Mouse (Mus musculus) liver, embryonic 12.5 days (tissue): ENCODE measurements around the gene Tspan9. TPM values are rescaled to one million over a fixed set of nuclear protein-coding genes. Genes with fewer than 3 reads are reported as not detected.

Experiments
- ATAC-seq: fragments of 200-750 bp; cut with Nextera tagmentation; 2 replicates; pipeline ENCODE4 v1.8.0; 2017; ENCODE audit warnings: moderate number of reproducible peaks, mild to moderate bottlenecking, moderate library complexity
- H3K27ac ChIP-seq: fragments of 300-500 bp; sonication (generic); 2 replicates; pipeline ENCODE4 v1.5.1; 2016; ENCODE audit warnings: mild to moderate bottlenecking
- H3K27me3 ChIP-seq: fragments of 300-500 bp; sonication (generic); replicated peaks from 2 replicates; pipeline ENCODE4 v1.6.1; 2016; ENCODE audit warnings: mild to moderate bottlenecking, moderate library complexity
- H3K36me3 ChIP-seq: fragments of 300-500 bp; sonication (generic); 2 replicates; pipeline ENCODE4 v1.6.1; 2016; ENCODE audit warnings: mild to moderate bottlenecking, moderate library complexity
- H3K4me1 ChIP-seq: fragments of 300-500 bp; sonication (generic); 2 replicates; pipeline ENCODE4 v1.6.1; 2016
- H3K4me2 ChIP-seq: fragments of 300-500 bp; sonication (generic); 2 replicates; pipeline ENCODE4 v1.6.1; 2016; ENCODE audit warnings: mild to moderate bottlenecking, moderate library complexity
- H3K4me3 ChIP-seq: fragments of 300-500 bp; sonication (generic); 2 replicates; pipeline ENCODE4 v1.5.1; 2016; ENCODE audit warnings: mild to moderate bottlenecking, moderate library complexity
- H3K9ac ChIP-seq: fragments of 300-500 bp; sonication (generic); 2 replicates; pipeline ENCODE4 v1.6.1; 2016; ENCODE audit warnings: mild to moderate bottlenecking, moderate library complexity
- H3K9me3 ChIP-seq: fragments of 300-500 bp; sonication (generic); replicated peaks from 2 replicates; pipeline ENCODE4 v1.6.1; 2016; ENCODE audit warnings: mild to moderate bottlenecking, moderate library complexity
- WGBS: fragments of 180-500 bp; shearing (Covaris S2); methylation state at CpG from one replicate; pipeline ENCODE4 v1.1.7; 2016; ENCODE audit not compliant: insufficient replicate concordance; 5-methylcytosine and 5-hydroxymethylcytosine counted together
- polyA plus RNA-seq: library from polyadenylated mRNA; unstranded; fragments of >200 nt; fragmentation: Nextera tagmentation; extraction: Ambion mirVana; gene quantifications from 2 replicates; pipeline ENCODE4 v1.2.1, GENCODE M21; 2016

Gene Tspan9
- polyA plus RNA-seq, 1 experiment from 2014 or later: 26.4 TPM

DNA sequence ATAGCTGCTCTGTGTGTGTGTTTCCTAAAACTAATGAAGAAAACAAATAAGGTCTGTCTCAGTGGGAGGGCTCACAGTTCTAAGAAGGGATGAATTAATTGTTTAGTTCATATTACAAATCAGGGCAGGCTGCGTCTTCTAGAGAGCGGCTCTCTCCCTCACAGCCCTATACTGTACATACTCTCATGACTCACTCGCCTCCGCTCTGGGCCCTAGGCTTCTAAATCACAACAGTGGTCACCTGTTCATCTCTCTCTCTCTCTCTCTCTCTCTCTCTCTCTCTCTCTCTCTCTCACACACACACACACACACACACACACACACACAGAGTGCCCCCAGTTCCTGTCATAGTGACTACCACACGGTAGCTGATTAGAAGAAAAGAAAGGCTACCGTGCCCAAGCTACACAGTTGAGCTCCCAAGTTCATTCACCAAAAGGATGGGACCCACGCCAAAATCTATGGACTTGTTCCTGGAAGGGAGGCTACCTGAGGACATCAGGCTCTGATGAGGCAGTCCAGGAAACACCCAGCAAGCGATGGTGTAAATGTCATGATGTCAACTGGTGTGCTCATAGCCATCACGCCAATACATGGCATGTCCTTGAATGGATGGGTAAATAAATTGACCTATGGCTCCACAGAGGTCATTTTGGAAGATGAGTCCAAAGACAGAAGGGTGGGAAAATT lies 104.2 kb downstream of the Tspan9 start:
- Histone ChIP-seq H3K27me3 (peaks cover 43% of the 10 kb centered on the region), H3K27ac (no peak overlapping the region), H3K4me2 (no peak overlapping the region), H3K36me3 (no peaks in the 10 kb centered on the region), H3K9ac (no peak overlapping the region), H3K4me1 (peaks cover 29% of the 10 kb centered on the region), H3K4me3 (no peak overlapping the region), H3K9me3 (no peaks in the 10 kb centered on the region)
- WGBS: 69% methylated on average over 9 of the region's 9 CpGs
- no peak for ATAC-seq

DNA sequence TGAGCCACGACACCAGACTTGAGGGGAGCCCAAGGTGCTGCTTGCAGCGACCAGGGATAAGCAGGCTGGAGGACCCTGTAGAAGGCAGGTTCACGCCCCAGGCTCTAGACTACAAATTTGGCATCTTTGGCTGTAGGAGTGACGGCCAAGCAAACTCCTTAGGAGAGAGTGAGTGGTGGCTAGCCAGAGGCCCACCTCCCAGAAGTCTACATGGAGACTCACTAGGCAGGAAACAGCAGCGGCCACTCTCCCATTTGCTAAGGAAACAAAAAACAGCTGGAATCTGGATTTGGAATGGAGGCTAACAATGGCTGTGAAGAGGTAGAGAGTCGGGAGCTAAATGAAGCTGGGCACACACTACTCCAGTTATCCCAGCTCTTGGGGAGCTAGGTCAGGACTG lies 104.8 kb downstream of the Tspan9 start:
- WGBS: 44% methylated on average over 6 of the region's 6 CpGs
- no peak overlapping the region for H3K27ac ChIP-seq
- ATAC-seq: no peak

GRCm38 (mm10) chr6:128036597-128036996 lies 106.8 kb downstream of the Tspan9 start:
- no peak for ATAC-seq
- Histone ChIP-seq H3K4me1 (peaks cover 21% of the 10 kb centered on the region), H3K27me3 (peaks cover 57% of the 10 kb centered on the region), H3K4me3 (no peak overlapping the region), H3K9me3 (no peaks in the 10 kb centered on the region), H3K4me2 (no peak overlapping the region), H3K27ac (no peak overlapping the region), H3K9ac (no peak overlapping the region), H3K36me3 (no peaks in the 10 kb centered on the region)
- 60% methylated on average over 9 of the region's 9 CpGs for WGBS

More for the DNA sequence above, 104.8 kb downstream of the Tspan9 start:
- Histone ChIP-seq H3K36me3 (no peaks in the 10 kb centered on the region), H3K4me3 (no peak overlapping the region), H3K27me3 (peaks cover 46% of the 10 kb centered on the region), H3K9ac (no peak overlapping the region), H3K4me1 (peaks cover 33% of the 10 kb centered on the region), H3K9me3 (no peaks in the 10 kb centered on the region), H3K4me2 (no peak overlapping the region)

DNA sequence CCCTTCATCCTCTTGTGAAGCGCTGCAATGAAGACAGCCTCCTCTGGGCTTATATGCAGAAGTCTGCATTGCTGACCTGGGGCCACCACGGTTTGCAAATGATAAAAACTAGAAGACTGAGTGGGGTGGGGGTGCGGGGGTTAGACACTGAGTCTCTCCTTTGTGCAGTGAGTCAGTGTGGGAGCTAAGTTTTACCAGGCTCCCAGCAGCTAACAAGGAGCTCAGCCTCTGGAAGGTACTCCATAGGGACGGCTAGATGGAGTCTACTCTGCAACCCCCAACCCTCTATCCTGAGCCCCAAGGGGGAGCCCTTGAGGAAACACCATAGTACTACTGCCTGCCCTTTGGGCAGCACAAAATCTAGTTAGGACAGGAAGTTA lies 107.5 kb downstream of the Tspan9 start:
- Histone ChIP-seq H3K4me3 (peak overlapping the region; percentile 46), H3K9ac (no peak overlapping the region), H3K4me2 (peak overlapping the region; percentile 68), H3K27ac (no peak overlapping the region), H3K36me3 (no peaks in the 10 kb centered on the region), H3K27me3 (peaks cover 57% of the 10 kb centered on the region), H3K9me3 (no peaks in the 10 kb centered on the region), H3K4me1 (peaks cover 21% of the 10 kb centered on the region)
- 6% methylated on average over 4 of the region's 4 CpGs for WGBS
- no peak for ATAC-seq

- Histone ChIP-seq H3K9ac (no peak overlapping the region; the same call in 1 of the 2 replicates), H3K27ac (no peak overlapping the region), H3K4me1 (peaks cover 21% of the 10 kb centered on the region)
Measured at GRCm38 (mm10) chr6:128035250-128035929, 108.0 kb downstream of the Tspan9 start.

GRCm38 (mm10) chr6:128034317-128035249 lies 108.8 kb downstream of the Tspan9 start:
- under 1% methylated on average over 80 of the region's 80 CpGs for WGBS
- peak overlapping the region; percentile 46 for H3K4me3 ChIP-seq
- H3K9ac ChIP-seq: no peak overlapping the region; the same call in 1 of the 2 replicates
- peaks cover 21% of the 10 kb centered on the region for H3K4me1 ChIP-seq
- peak overlapping the region; percentile 68 for H3K4me2 ChIP-seq
- ATAC-seq: peak; percentile 40
- H3K36me3 ChIP-seq: no peaks in the 10 kb centered on the region
- H3K27me3 ChIP-seq: peaks cover 57% of the 10 kb centered on the region
- H3K27ac ChIP-seq: no peak overlapping the region
- no peaks in the 10 kb centered on the region for H3K9me3 ChIP-seq

More at GRCm38 (mm10) chr6:128035250-128035929, 108.0 kb downstream of the Tspan9 start:
- Histone ChIP-seq H3K36me3 (no peaks in the 10 kb centered on the region), H3K27me3 (peaks cover 57% of the 10 kb centered on the region), H3K9me3 (no peaks in the 10 kb centered on the region), H3K4me2 (peak overlapping the region; percentile 68), H3K4me3 (peak overlapping the region; percentile 46)
- under 1% methylated on average over 24 of the region's 36 CpGs for WGBS
- ATAC-seq: peak; percentile 11; the same call in 1 of the 2 replicates

GRCm38 (mm10) chr6:128033868-128034250 lies 109.5 kb downstream of the Tspan9 start:
- Histone ChIP-seq H3K4me3 (peak overlapping the region; percentile 46), H3K9me3 (no peaks in the 10 kb centered on the region), H3K27ac (no peak overlapping the region), H3K9ac (no peak overlapping the region), H3K4me1 (peaks cover 21% of the 10 kb centered on the region), H3K27me3 (peaks cover 57% of the 10 kb centered on the region), H3K36me3 (no peaks in the 10 kb centered on the region), H3K4me2 (peak overlapping the region; percentile 68)
- ATAC-seq: no peak
- 9% methylated on average over 4 of the region's 4 CpGs for WGBS

- WGBS: 38% methylated on average over 11 of the region's 11 CpGs
- no peaks in the 10 kb centered on the region for H3K36me3 ChIP-seq
- no peak overlapping the region for H3K4me3 ChIP-seq
- no peak overlapping the region for H3K9ac ChIP-seq
- no peak for ATAC-seq
- H3K27me3 ChIP-seq: peaks cover 54% of the 10 kb centered on the region
- H3K9me3 ChIP-seq: no peaks in the 10 kb centered on the region
- no peak overlapping the region for H3K4me2 ChIP-seq
- H3K4me1 ChIP-seq: peaks cover 21% of the 10 kb centered on the region
- no peak overlapping the region for H3K27ac ChIP-seq
Measured at GRCm38 (mm10) chr6:128033172-128033867, 110.1 kb downstream of the Tspan9 start.

GRCm38 (mm10) chr6:128032252-128033171 lies 110.9 kb downstream of the Tspan9 start:
- no peak overlapping the region for H3K27ac ChIP-seq
- 28% methylated on average over 16 of the region's 16 CpGs for WGBS
- no peak overlapping the region for H3K9ac ChIP-seq
- no peak overlapping the region for H3K4me3 ChIP-seq
- no peaks in the 10 kb centered on the region for H3K36me3 ChIP-seq
- no peak overlapping the region for H3K4me2 ChIP-seq
- no peaks in the 10 kb centered on the region for H3K9me3 ChIP-seq
- H3K27me3 ChIP-seq: peaks cover 50% of the 10 kb centered on the region
- H3K4me1 ChIP-seq: peaks cover 21% of the 10 kb centered on the region
- no peak for ATAC-seq

GRCm38 (mm10) chr6:128031584-128031983 lies 111.8 kb downstream of the Tspan9 start:
- Histone ChIP-seq H3K9ac (no peak overlapping the region), H3K4me3 (no peak overlapping the region), H3K36me3 (no peaks in the 10 kb centered on the region), H3K9me3 (no peaks in the 10 kb centered on the region), H3K4me2 (no peak overlapping the region), H3K27ac (no peak overlapping the region), H3K27me3 (peaks cover 41% of the 10 kb centered on the region), H3K4me1 (peaks cover 21% of the 10 kb centered on the region)
- ATAC-seq: no peak
- WGBS: 49% methylated on average over 2 of the region's 2 CpGs
